Mouse (Mus musculus): Measurements from ENCODE around the gene Tmem151b. TPM values are rescaled to one million over a fixed set of nuclear protein-coding genes. Genes with fewer than 3 reads are reported as not detected.

Tmem151b gene
- polyA plus RNA-seq, 1 experiment from 2014 or later: 0.47 TPM

- WGBS: 68% methylated on average over 6 of the region's 6 CpGs
- Histone ChIP-seq H3K36me3 (ENCODE audit: control insufficient read depth, insufficient read depth, low read length) (peaks cover 18% of the 10 kb centered on the region), H3K4me3 (ENCODE audit: control insufficient read depth in 1 of 2, insufficient read depth in 1 of 2, low read depth in 1 of 2, low read length in 2 of 2) (no peak overlapping the region), H3K4me2 (ENCODE audit: low read length) (no peak overlapping the region), H3K9me3 (ENCODE audit: control insufficient read depth, low read length) (no peaks in the 10 kb centered on the region), H3K4me1 (ENCODE audit: control insufficient read depth in 2 of 2, insufficient read depth in 2 of 2, low read length in 2 of 2) (peaks cover 29 to 48% of the 10 kb centered on the region in 2 experiments), H3K9ac (ENCODE audit: low read length) (no peak overlapping the region), H3K27me3 (ENCODE audit: control insufficient read depth, insufficient read depth, low read length) (no peaks in the 10 kb centered on the region), H3K27ac (replicated peaks in 1 of 2; ENCODE audit: control insufficient read depth in 1 of 2, insufficient read depth in 1 of 2, low read depth in 2 of 2, low read length in 2 of 2) (peak overlapping the region; percentile 12 to 90; a peak in 2 of 4 replicates)
- ATAC-seq (ENCODE audit: insufficient number of reproducible peaks, insufficient read depth, low FRiP score, low read depth): no peak
These were observed 33.4 kb upstream of the Tmem151b start for GRCm38 (mm10) chr17:45582715-45583355.

DNA sequence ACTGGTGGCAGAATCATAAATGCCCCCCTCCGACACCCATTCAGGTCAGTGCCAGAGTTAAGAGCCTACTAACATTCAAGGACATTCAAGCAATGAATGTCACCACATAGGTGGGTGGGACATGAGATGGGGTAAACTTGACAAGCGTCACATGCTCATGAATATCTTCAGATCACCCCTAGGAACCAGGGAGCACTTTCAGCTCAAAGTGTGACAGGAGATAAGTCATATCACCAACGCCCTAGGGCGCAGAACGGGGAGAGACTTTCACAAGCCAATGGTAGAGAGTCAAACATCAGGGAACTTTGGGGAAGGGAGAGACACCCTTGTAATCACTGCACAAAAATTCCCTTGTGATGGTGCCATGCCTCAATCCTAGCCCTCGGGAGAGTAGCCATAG, 32.7 kb upstream of the Tmem151b start:
- H3K4me2 ChIP-seq (ENCODE audit: low read length): no peak overlapping the region
- H3K9ac ChIP-seq (ENCODE audit: low read length): no peak overlapping the region
- no peaks in the 10 kb centered on the region for H3K9me3 ChIP-seq (ENCODE audit: control insufficient read depth, low read length)
- peaks cover 11% of the 10 kb centered on the region for H3K36me3 ChIP-seq (ENCODE audit: control insufficient read depth, insufficient read depth, low read length)
- H3K4me1 ChIP-seq (ENCODE audit: control insufficient read depth in 2 of 2, insufficient read depth in 2 of 2, low read length in 2 of 2): peaks cover 29 to 49% of the 10 kb centered on the region in 2 experiments
- no peak overlapping the region for H3K27ac ChIP-seq (replicated peaks in 1 of 2; ENCODE audit: control insufficient read depth in 1 of 2, insufficient read depth in 1 of 2, low read depth in 2 of 2, low read length in 2 of 2)
- WGBS: 70% methylated on average over 6 of the region's 6 CpGs
- no peaks in the 10 kb centered on the region for H3K27me3 ChIP-seq (ENCODE audit: control insufficient read depth, insufficient read depth, low read length)
- ATAC-seq (ENCODE audit: insufficient number of reproducible peaks, insufficient read depth, low FRiP score, low read depth): no peak
- H3K4me3 ChIP-seq (ENCODE audit: control insufficient read depth in 1 of 2, insufficient read depth in 1 of 2, low read depth in 1 of 2, low read length in 2 of 2): no peak overlapping the region

DNA sequence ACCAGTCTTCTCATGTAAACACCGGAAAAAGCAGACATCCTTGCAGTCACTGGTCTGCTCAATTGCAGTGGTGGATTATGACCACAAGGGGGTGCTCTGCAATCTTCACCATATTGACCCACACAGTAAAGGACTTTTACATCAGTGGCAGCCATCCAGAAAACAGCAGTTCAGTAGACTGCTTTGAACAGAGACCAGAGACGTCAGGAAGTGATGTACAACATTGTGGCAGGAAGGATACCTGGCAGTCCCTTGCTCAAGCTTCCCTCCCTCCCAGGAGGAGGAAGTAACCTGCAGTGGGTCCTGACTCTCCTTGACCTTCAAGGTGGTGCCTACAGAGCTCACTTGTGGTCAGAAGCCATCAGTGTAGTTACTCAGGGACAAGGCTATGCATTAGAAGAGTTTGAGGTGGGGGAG, 32.1 kb upstream of the Tmem151b start:
- peaks cover 29 to 49% of the 10 kb centered on the region in 2 experiments for H3K4me1 ChIP-seq (ENCODE audit: control insufficient read depth in 2 of 2, insufficient read depth in 2 of 2, low read length in 2 of 2)

DNA sequence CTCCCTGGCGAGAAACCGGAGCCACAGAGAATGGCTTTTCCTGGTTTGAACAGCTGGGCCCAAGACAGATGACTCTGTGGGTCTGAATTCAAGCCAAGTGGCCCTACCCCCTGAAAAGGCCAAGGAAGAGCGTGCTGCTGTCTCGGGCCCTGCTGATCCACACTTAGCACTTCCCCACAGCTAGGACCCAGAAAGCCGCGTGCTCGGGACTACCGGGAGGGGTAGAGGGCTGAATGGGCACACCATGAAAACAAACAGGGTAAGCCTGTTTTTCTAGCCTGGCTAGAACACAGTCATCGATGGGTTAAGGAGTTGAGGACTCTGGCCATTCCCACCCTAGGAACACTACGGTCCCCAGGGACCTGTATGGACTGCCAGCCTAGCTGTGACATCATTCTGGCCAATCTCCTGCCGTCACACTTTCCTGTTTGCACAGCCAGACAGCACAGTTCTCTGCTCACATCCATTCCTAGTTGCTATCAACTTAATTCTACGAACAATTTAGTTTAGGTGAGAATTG, 31.5 kb upstream of the Tmem151b start:
- no peaks in the 10 kb centered on the region; the same call in 1 of the 2 replicates for H3K36me3 ChIP-seq (ENCODE audit: control insufficient read depth, insufficient read depth, low read length)
- H3K4me3 ChIP-seq (ENCODE audit: control insufficient read depth in 1 of 2, insufficient read depth in 1 of 2, low read depth in 1 of 2, low read length in 2 of 2): no peak overlapping the region
- peak overlapping the region; percentile 54 to 65 for H3K27ac ChIP-seq (replicated peaks in 1 of 2; ENCODE audit: control insufficient read depth in 1 of 2, insufficient read depth in 1 of 2, low read depth in 2 of 2, low read length in 2 of 2)
- H3K27me3 ChIP-seq (ENCODE audit: control insufficient read depth, insufficient read depth, low read length): no peaks in the 10 kb centered on the region
- 35% methylated on average over 12 of the region's 12 CpGs for WGBS
- H3K9ac ChIP-seq (ENCODE audit: low read length): no peak overlapping the region
- no peak for ATAC-seq (ENCODE audit: insufficient number of reproducible peaks, insufficient read depth, low FRiP score, low read depth)
- no peaks in the 10 kb centered on the region for H3K9me3 ChIP-seq (ENCODE audit: control insufficient read depth, low read length)
- peaks cover 27 to 46% of the 10 kb centered on the region in 2 experiments for H3K4me1 ChIP-seq (ENCODE audit: control insufficient read depth in 2 of 2, insufficient read depth in 2 of 2, low read length in 2 of 2)
- H3K4me2 ChIP-seq (ENCODE audit: low read length): no peak overlapping the region

More for the DNA sequence above, 32.1 kb upstream of the Tmem151b start:
- Histone ChIP-seq H3K4me3 (ENCODE audit: control insufficient read depth in 1 of 2, insufficient read depth in 1 of 2, low read depth in 1 of 2, low read length in 2 of 2) (no peak overlapping the region), H3K9me3 (ENCODE audit: control insufficient read depth, low read length) (no peaks in the 10 kb centered on the region), H3K27ac (replicated peaks in 1 of 2; ENCODE audit: control insufficient read depth in 1 of 2, insufficient read depth in 1 of 2, low read depth in 2 of 2, low read length in 2 of 2) (peak overlapping the region; percentile 30 to 65; a peak in 3 of 4 replicates), H3K36me3 (ENCODE audit: control insufficient read depth, insufficient read depth, low read length) (peaks cover 5% of the 10 kb centered on the region), H3K27me3 (ENCODE audit: control insufficient read depth, insufficient read depth, low read length) (no peaks in the 10 kb centered on the region), H3K4me2 (ENCODE audit: low read length) (no peak overlapping the region), H3K9ac (ENCODE audit: low read length) (no peak overlapping the region)
- WGBS: 7% methylated on average over 2 of the region's 2 CpGs
- no peak for ATAC-seq (ENCODE audit: insufficient number of reproducible peaks, insufficient read depth, low FRiP score, low read depth)

GRCm38 (mm10) chr17:45579554-45579953, 30.1 kb upstream of the Tmem151b start:
- H3K27ac ChIP-seq (replicated peaks in 1 of 2; ENCODE audit: control insufficient read depth in 1 of 2, insufficient read depth in 1 of 2, low read depth in 2 of 2, low read length in 2 of 2): no peak overlapping the region
- H3K9me3 ChIP-seq (ENCODE audit: control insufficient read depth, low read length): no peaks in the 10 kb centered on the region
- H3K36me3 ChIP-seq (ENCODE audit: control insufficient read depth, insufficient read depth, low read length): no peaks in the 10 kb centered on the region
- H3K4me2 ChIP-seq (ENCODE audit: low read length): no peak overlapping the region
- H3K4me1 ChIP-seq (ENCODE audit: control insufficient read depth in 2 of 2, insufficient read depth in 2 of 2, low read length in 2 of 2): peaks cover 16 to 43% of the 10 kb centered on the region in 2 experiments
- H3K27me3 ChIP-seq (ENCODE audit: control insufficient read depth, insufficient read depth, low read length): no peaks in the 10 kb centered on the region
- no peak overlapping the region for H3K9ac ChIP-seq (ENCODE audit: low read length)
- 92% methylated on average over 4 of the region's 4 CpGs for WGBS
- no peak overlapping the region for H3K4me3 ChIP-seq (ENCODE audit: control insufficient read depth in 1 of 2, insufficient read depth in 1 of 2, low read depth in 1 of 2, low read length in 2 of 2)
- no peak for ATAC-seq (ENCODE audit: insufficient number of reproducible peaks, insufficient read depth, low FRiP score, low read depth)

GRCm38 (mm10) chr17:45578843-45579242, 29.4 kb upstream of the Tmem151b start:
- Histone ChIP-seq H3K27me3 (ENCODE audit: control insufficient read depth, insufficient read depth, low read length) (no peaks in the 10 kb centered on the region), H3K36me3 (ENCODE audit: control insufficient read depth, insufficient read depth, low read length) (no peaks in the 10 kb centered on the region), H3K9me3 (ENCODE audit: control insufficient read depth, low read length) (no peaks in the 10 kb centered on the region), H3K4me2 (ENCODE audit: low read length) (no peak overlapping the region), H3K27ac (replicated peaks in 1 of 2; ENCODE audit: control insufficient read depth in 1 of 2, insufficient read depth in 1 of 2, low read depth in 2 of 2, low read length in 2 of 2) (peak overlapping the region; percentile 86 to 88), H3K4me1 (ENCODE audit: control insufficient read depth in 2 of 2, insufficient read depth in 2 of 2, low read length in 2 of 2) (peaks cover 16 to 39% of the 10 kb centered on the region in 2 experiments), H3K4me3 (ENCODE audit: control insufficient read depth in 1 of 2, insufficient read depth in 1 of 2, low read depth in 1 of 2, low read length in 2 of 2) (no peak overlapping the region), H3K9ac (ENCODE audit: low read length) (peak overlapping the region; percentile 54)
- ATAC-seq (ENCODE audit: insufficient number of reproducible peaks, insufficient read depth, low FRiP score, low read depth): no peak
- 74% methylated on average over 7 of the region's 7 CpGs for WGBS

DNA sequence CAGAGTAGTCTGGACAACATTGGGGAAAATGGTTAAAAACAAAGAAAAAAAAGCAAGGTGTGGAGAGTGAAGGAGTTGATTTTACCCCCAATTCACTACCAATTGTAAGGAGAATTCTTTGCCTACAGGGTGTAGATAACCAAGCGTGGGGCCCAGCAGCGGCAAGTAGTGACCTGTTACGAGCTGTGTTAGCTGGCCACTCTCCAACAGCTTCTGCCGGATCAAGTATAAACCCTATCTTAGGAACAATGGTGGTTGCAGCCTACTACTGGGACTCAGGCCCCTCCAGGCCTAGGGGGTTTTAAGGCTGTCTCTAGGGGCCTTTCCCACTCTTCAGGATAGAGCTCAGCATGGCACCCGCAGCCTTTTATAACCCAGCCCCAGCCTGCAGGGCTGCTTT, 28.8 kb upstream of the Tmem151b start:
- no peak for ATAC-seq (ENCODE audit: insufficient number of reproducible peaks, insufficient read depth, low FRiP score, low read depth)
- H3K27me3 ChIP-seq (ENCODE audit: control insufficient read depth, insufficient read depth, low read length): no peaks in the 10 kb centered on the region
- H3K4me3 ChIP-seq (ENCODE audit: control insufficient read depth in 1 of 2, insufficient read depth in 1 of 2, low read depth in 1 of 2, low read length in 2 of 2): no peak overlapping the region
- no peaks in the 10 kb centered on the region for H3K36me3 ChIP-seq (ENCODE audit: control insufficient read depth, insufficient read depth, low read length)
- 28% methylated on average over 5 of the region's 5 CpGs for WGBS
- H3K9ac ChIP-seq (ENCODE audit: low read length): peak overlapping the region; percentile 54
- peak overlapping the region; percentile 27 for H3K4me2 ChIP-seq (ENCODE audit: low read length)
- H3K4me1 ChIP-seq (ENCODE audit: control insufficient read depth in 2 of 2, insufficient read depth in 2 of 2, low read length in 2 of 2): peaks cover 16 to 36% of the 10 kb centered on the region in 2 experiments
- H3K27ac ChIP-seq (replicated peaks in 1 of 2; ENCODE audit: control insufficient read depth in 1 of 2, insufficient read depth in 1 of 2, low read depth in 2 of 2, low read length in 2 of 2): peak overlapping the region; percentile 86 to 88
- H3K9me3 ChIP-seq (ENCODE audit: control insufficient read depth, low read length): no peaks in the 10 kb centered on the region

All from heart, embryonic 14.5 days (tissue).